Mouse (Mus musculus): ENCODE results near the gene Gstm5.
"Not testable (repeated sequence)": the region's sequence is repeated elsewhere in the genome, so short reads cannot be mapped to it uniquely, and the experiment has no call there.

Gstm5 gene

GRCm38 (mm10) chr3:107895720-107896569 is at the start of gene Gstm5:
TSS of gene Gstm5 (plus strand) at chr3:107895821.
- peak; percentile 90 for DNase-seq (ENCODE audit: low read depth, low spot score)

- DNase-seq (ENCODE audit: low read depth, low spot score) = no peak
These were observed 49.4 kb upstream of the Gstm5 start for GRCm38 (mm10) chr3:107846175-107846574.

- DNase-seq (ENCODE audit: low read depth, low spot score) = no peak
These were observed 48.8 kb upstream of the Gstm5 start for GRCm38 (mm10) chr3:107846835-107847234.

- DNase-seq (ENCODE audit: low read depth, low spot score) = no peak
These were observed 47.5 kb upstream of the Gstm5 start for GRCm38 (mm10) chr3:107848126-107848525.

GRCm38 (mm10) chr3:107849000-107849692 is 46.5 kb upstream of the Gstm5 start:
- DNase-seq (ENCODE audit: low read depth, low spot score) = no peak

- DNase-seq (ENCODE audit: low read depth, low spot score) = no peak
These were observed 46.0 kb upstream of the Gstm5 start for GRCm38 (mm10) chr3:107849693-107850031.

- DNase-seq (ENCODE audit: low read depth, low spot score) = peak; percentile 96
These were observed 45.1 kb upstream of the Gstm5 start for GRCm38 (mm10) chr3:107850418-107851031.

GRCm38 (mm10) chr3:107852786-107853185 is 42.8 kb upstream of the Gstm5 start:
- no peak for DNase-seq (ENCODE audit: low read depth, low spot score)

- DNase-seq (ENCODE audit: low read depth, low spot score) = no peak
These were observed 42.1 kb upstream of the Gstm5 start for GRCm38 (mm10) chr3:107853232-107854181.

GRCm38 (mm10) chr3:107855368-107855767 is 40.3 kb upstream of the Gstm5 start:
- no peak for DNase-seq (ENCODE audit: low read depth, low spot score)

- no peak for DNase-seq (ENCODE audit: low read depth, low spot score)
These were observed 38.0 kb upstream of the Gstm5 start for GRCm38 (mm10) chr3:107857646-107858045.

- not testable (repeated sequence) for DNase-seq (ENCODE audit: low read depth, low spot score)
These were observed 34.1 kb upstream of the Gstm5 start for GRCm38 (mm10) chr3:107861483-107861882.

- no peak for DNase-seq (ENCODE audit: low read depth, low spot score)
These were observed 33.1 kb upstream of the Gstm5 start for GRCm38 (mm10) chr3:107862471-107862870.

- no peak for DNase-seq (ENCODE audit: low read depth, low spot score)
These were observed 32.1 kb upstream of the Gstm5 start for GRCm38 (mm10) chr3:107863471-107863870.

- peak; percentile 98 for DNase-seq (ENCODE audit: low read depth, low spot score)
These were observed 31.6 kb upstream of the Gstm5 start for GRCm38 (mm10) chr3:107863898-107864603.

- DNase-seq (ENCODE audit: low read depth, low spot score) = no peak
These were observed 30.1 kb upstream of the Gstm5 start for GRCm38 (mm10) chr3:107865364-107866091.

GRCm38 (mm10) chr3:107867086-107867485 is 28.5 kb upstream of the Gstm5 start:
- DNase-seq (ENCODE audit: low read depth, low spot score) = peak; percentile 97

- no peak for DNase-seq (ENCODE audit: low read depth, low spot score)
These were observed 27.2 kb upstream of the Gstm5 start for GRCm38 (mm10) chr3:107868452-107868851.

GRCm38 (mm10) chr3:107869097-107869496 is 26.5 kb upstream of the Gstm5 start:
- DNase-seq (ENCODE audit: low read depth, low spot score) = no peak

- DNase-seq (ENCODE audit: low read depth, low spot score) = no peak
These were observed 25.7 kb upstream of the Gstm5 start for GRCm38 (mm10) chr3:107869925-107870324.
